Mouse (Mus musculus) CH12.LX (cell line): Measurements from ENCODE around the gene Arl6ip5.

Source experiments
- CTCF ChIP-seq, 2 experiments: IDR thresholded peaks in 1 of 2; conservative IDR thresholded peaks in 1 of 2; 2 replicates each; pipeline ENCODE4 v1.5.1; 2011 to 2012; ENCODE audit warnings: low read depth in 2 of 2, low read length in 2 of 2, improper control_type of control experiment in 1 of 2, inconsistent platforms in 1 of 2, mild to moderate bottlenecking in 1 of 2, moderate library complexity in 1 of 2
- MAFK ChIP-seq: IDR thresholded peaks from 2 replicates; pipeline ENCODE4 v1.6.1; 2011; ENCODE audit warnings: low read length, improper control_type of control experiment; ENCODE audit not compliant: insufficient replicate concordance
- MAX ChIP-seq: IDR thresholded peaks from 2 replicates; pipeline ENCODE4 v1.6.1; 2011; ENCODE audit warnings: low read length, improper control_type of control experiment
- POLR2AphosphoS2 ChIP-seq: IDR thresholded peaks from 2 replicates; pipeline ENCODE4 v1.6.1; 2011; ENCODE audit warnings: low read depth, low read length, improper control_type of control experiment
- UBTF ChIP-seq: IDR thresholded peaks from 2 replicates; pipeline ENCODE4 v1.6.1; 2012; ENCODE audit warnings: low read depth, mild to moderate bottlenecking, inconsistent platforms, low read length, improper control_type of control experiment, moderate library complexity
- ZC3H11A ChIP-seq: IDR thresholded peaks from 2 replicates; pipeline ENCODE4 v1.6.1; 2012; ENCODE audit warnings: low read depth, mild to moderate bottlenecking, inconsistent platforms, low read length, improper control_type of control experiment
- ZKSCAN1 ChIP-seq: IDR thresholded peaks from 2 replicates; pipeline ENCODE4 v1.6.1; 2012; ENCODE audit warnings: low read depth, inconsistent platforms, low read length, improper control_type of control experiment, borderline replicate concordance

GRCm38 (mm10) chr6:97222931-97223467, 12.5 kb downstream of the Arl6ip5 start:
- TF ChIP-seq ZKSCAN1 (no peak), POLR2AphosphoS2 (no peak), CTCF (conservative IDR thresholded peaks at IDR 0.05 in 1 of 2, IDR thresholded peaks at IDR 0.05 in 1 of 2; ENCODE audit: low read depth in 2 of 2, low read length in 2 of 2) (no peak), MAX (no peak), ZC3H11A (no peak), UBTF (no peak), MAFK (no peak)
